Mouse (Mus musculus) lung, postnatal 0 days (tissue): ENCODE measurements around the gene Map3k13.

Experiments used
- CTCF ChIP-seq: IDR thresholded peaks from 2 replicates; pipeline ENCODE4 v1.5.1; 2016; ENCODE audit warnings: antibody characterized with exemption, mild to moderate bottlenecking
- EP300 ChIP-seq: IDR thresholded peaks from 2 replicates; pipeline ENCODE4 v1.6.1; 2016; ENCODE audit warnings: antibody characterized with exemption, mild to moderate bottlenecking, control low read depth

DNA sequence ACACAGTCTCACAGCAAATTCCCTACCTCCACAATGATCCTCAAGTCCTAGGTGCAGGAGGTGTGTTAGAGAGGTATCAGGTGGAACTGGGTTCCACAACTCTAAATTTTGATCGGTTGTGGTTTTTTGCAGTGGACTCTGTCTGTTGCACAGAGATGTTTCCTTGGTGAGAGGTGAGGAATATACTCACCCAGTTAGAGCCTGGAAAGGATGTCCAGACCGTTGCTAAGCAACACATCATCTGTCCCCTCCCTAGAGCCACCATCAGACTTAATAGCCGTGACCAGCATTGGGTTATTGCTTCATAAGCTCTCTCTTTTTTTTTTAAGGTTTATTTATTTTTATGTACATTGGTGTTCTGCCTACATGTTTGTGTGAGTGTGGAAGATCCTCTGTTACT is 83.6 kb downstream of the Map3k13 start:
- no peak for TF ChIP-seq CTCF
- TF ChIP-seq EP300, result no peak
